Mouse (Mus musculus) cerebellum, postnatal 14 days (tissue): ENCODE data around the gene Krt36.
A peak's percentile ranks its signal among the peaks of the same experiment; 100 is the strongest.

Experiments
- DNase-seq, 2 experiments: peaks; one replicate each; pipeline ENCODE4 v3.0.0; 2021; ENCODE audit warnings: mixed read lengths in 2 of 2

Krt36 gene

GRCm38 (mm10) chr11:100087861-100088260 is 17.6 kb downstream of the Krt36 start, which contains the start of gene Krt32:
Gene Krt32 (minus strand): TSS chr11:100088226.
- peak; percentile 39 to 61 for DNase-seq

GRCm38 (mm10) chr11:100073873-100074272 is 31.6 kb downstream of the Krt36 start:
- no peak for DNase-seq

DNA sequence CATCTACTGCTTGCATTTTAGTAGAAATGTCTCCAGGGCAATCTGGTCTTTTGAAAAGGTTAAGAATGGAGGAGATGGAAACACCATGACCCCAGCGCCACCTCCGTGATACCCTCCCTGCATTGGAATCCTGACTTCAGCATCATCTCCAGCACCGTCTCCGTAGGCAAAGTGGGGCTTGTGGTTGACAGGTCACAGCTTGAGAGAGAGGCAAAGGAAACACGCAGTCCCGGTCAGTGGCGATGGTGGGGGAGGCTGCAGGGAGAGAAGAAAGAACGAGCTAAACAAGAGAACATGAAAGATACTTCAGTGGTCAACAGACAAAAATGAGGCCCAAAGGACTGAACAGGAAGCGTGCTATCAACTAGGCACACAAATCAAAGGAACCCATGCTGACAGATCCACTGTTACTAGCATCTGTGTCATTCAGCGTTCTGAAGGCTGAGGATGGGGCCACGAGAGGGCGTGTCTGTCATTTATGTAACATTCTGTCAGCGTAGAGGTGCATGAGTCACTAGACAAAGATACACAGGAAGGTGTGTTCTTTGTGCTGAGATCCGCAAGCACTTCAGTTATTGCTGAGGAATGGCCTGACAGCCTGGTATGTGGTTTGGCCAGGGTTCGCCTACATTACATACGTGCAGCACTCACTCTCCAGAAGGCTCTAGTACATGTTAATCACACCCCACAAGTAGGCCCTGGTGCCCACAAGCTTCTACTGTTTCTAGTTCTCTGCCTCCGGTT is 38.0 kb downstream of the Krt36 start:
- no peak for DNase-seq

- peak; percentile 80 to 81 for DNase-seq
Measured at GRCm38 (mm10) chr11:100066236-100067010, 39.0 kb downstream of the Krt36 start.

DNA sequence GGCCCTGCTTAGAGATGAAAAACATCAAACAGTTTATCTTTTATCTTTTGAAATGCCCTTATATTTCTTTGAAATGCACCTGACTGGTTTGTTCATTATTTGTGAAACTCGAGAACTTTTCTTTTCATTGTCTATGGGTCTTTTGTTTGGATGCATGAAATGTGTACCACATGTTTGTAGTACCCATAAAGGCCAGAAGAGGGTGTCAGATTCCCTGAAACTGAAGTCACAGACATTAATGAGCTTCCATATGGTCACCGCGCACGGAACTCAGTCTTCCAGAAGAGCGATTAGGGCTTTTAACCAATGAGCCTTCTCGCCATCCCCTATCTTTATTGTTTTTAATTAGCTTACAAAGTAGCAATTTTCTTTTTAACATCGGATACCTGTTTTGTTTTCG is 46.6 kb downstream of the Krt36 start:
- DNase-seq = peak; percentile 23 to 47

DNA sequence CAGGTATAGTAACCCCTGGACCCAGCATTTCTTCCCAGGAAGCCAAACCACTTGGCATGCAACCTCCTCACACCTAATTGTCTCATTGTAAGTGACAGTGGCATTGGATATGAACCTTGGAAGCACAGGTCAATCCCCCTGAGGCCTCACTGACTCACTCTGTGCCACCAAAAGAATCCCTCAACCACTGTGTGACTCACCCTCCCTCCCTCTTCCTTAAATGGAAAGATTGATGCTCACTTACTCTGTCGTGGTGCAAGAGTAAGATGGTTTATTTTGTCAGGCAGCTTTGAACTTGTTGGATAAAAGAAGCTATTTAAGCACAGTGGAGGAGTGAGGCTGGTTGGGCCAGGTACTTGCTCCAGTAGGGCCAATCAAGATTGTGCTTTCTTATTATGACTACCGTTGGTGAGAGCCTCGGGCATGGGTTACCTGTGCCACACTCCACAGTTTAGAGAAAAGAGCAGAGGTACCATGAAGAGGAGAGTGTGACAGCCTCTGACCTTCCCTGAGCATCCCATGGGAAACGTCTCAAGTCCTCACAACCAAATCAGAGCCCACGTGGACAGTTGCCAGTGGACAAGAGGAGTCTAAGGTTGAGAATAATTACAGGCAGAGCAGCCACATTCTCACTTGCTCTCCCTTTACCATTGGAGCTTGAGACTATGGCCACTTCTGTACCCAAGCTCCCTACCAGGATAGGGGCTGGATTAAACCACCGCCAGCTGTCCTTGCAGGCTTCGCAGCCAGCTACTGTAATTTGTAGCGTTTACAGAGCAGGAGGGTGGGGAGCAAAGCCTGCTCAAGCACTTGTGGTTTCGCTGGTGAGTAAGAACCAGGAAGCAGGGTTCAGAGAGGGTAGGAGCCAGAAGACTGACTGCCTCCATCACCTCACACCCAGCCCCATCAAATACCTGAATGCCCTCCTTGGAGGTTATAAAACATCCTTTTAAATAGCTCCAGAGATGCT is 49.5 kb downstream of the Krt36 start:
- DNase-seq = peak in 1 of 2 experiments; percentile 17
